Mouse (Mus musculus): ENCODE data around the gene Cyp4f14. TPM values are rescaled to one million over a fixed set of nuclear protein-coding genes. Genes with fewer than 3 reads are reported as not detected.
A peak's percentile ranks its signal among the peaks of the same experiment; 100 is the strongest.
"Not testable (repeated sequence)": the region's sequence is repeated elsewhere in the genome, so short reads cannot be mapped to it uniquely, and the experiment has no call there.

Cyp4f14 gene
- total RNA-seq, 4 experiments from 2014 or later, result 5.4 to 28.6 (median 14.3) TPM

- DNase-seq, result peak; percentile 85
These were observed 25.6 kb downstream of the Cyp4f14 start, which contains the start of gene Zfp870 for GRCm38 (mm10) chr17:32891239-32892180. Gene Zfp870, minus strand, starts transcription at chr17:32891642.

- DNase-seq, result no peak
These were observed 26.3 kb downstream of the Cyp4f14 start for GRCm38 (mm10) chr17:32890852-32891238.

GRCm38 (mm10) chr17:32889611-32890010 is 27.5 kb downstream of the Cyp4f14 start:
- no peak for DNase-seq

GRCm38 (mm10) chr17:32880320-32881218 is 36.6 kb downstream of the Cyp4f14 start:
- no peak for DNase-seq

GRCm38 (mm10) chr17:32878773-32879172 is 38.4 kb downstream of the Cyp4f14 start:
- DNase-seq, result no peak

- DNase-seq, result no peak
These were observed 39.5 kb downstream of the Cyp4f14 start for GRCm38 (mm10) chr17:32877471-32878171.

- DNase-seq, result no peak
These were observed 44.4 kb downstream of the Cyp4f14 start for GRCm38 (mm10) chr17:32872696-32873095.

- no peak for DNase-seq
These were observed 45.1 kb downstream of the Cyp4f14 start for GRCm38 (mm10) chr17:32872091-32872490.

- DNase-seq, result no peak
These were observed 45.7 kb downstream of the Cyp4f14 start for GRCm38 (mm10) chr17:32871483-32871882.

GRCm38 (mm10) chr17:32867266-32867665 is 49.9 kb downstream of the Cyp4f14 start:
- DNase-seq, result not testable (repeated sequence)

- not testable (repeated sequence) for DNase-seq
These were observed 60.4 kb downstream of the Cyp4f14 start for GRCm38 (mm10) chr17:32856713-32857112.

Other genes starting within 250 kb of the Cyp4f14 start
- 1 to 10 TPM; 3.2 to 7.5 (median 6.4) TPM for gene Cyp4f15, start 231.7 kb downstream of the Cyp4f14 start, total RNA-seq (2022)
- 10 to 100 TPM; 42.0 to 67.7 (median 61.5) TPM for gene Zfp871, start 129.1 kb downstream of the Cyp4f14 start, total RNA-seq (2022)
- gene Zfp811, start 107.4 kb downstream of the Cyp4f14 start, total RNA-seq (2022), result 1 to 10 TPM in 2 of 4 experiments, under 1 TPM in 2; 0.73 to 1.3 (median 1.00) TPM
- 10 to 100 TPM; 11.2 to 18.2 (median 14.1) TPM for gene Zfp799, start 87.1 kb downstream of the Cyp4f14 start, total RNA-seq (2022)
- 10 to 100 TPM in 3 of 4 experiments, 1 to 10 TPM in 1; 8.8 to 21.1 (median 12.5) TPM for gene Zfp870, start 25.7 kb downstream of the Cyp4f14 start, total RNA-seq (2022)
- 100 to 1,000 TPM in 2 of 4 experiments, 10 to 100 TPM in 2; 78.3 to 120 (median 96.1) TPM for gene Cyp4f13, start 30.1 kb upstream of the Cyp4f14 start, total RNA-seq (2022)
- 1 to 10 TPM; 3.5 to 8.0 (median 5.7) TPM for gene Zfp472, start 48.5 kb upstream of the Cyp4f14 start, total RNA-seq (2022)
- gene Zfp952, start 75.8 kb upstream of the Cyp4f14 start, total RNA-seq (2022), result 10 to 100 TPM in 2 of 4 experiments, 1 to 10 TPM in 2; 9.5 to 15.6 (median 12.6) TPM
- 10 to 100 TPM in 2 of 4 experiments, 1 to 10 TPM in 2; 8.8 to 13.5 (median 10.1) TPM for gene Zfp763, start 116.1 kb upstream of the Cyp4f14 start, total RNA-seq (2022)
- gene 4921501E09Rik, start 150.7 kb upstream of the Cyp4f14 start, total RNA-seq (2022), result not detected
- 10 to 100 TPM in 3 of 4 experiments, 1 to 10 TPM in 1; 8.9 to 15.0 (median 11.4) TPM for gene Zfp563, start 172.0 kb upstream of the Cyp4f14 start, total RNA-seq (2022)
- not detected for gene Morc2b, start 222.3 kb upstream of the Cyp4f14 start, total RNA-seq (2022)

Measured in adrenal gland, adult 8-10 months (tissue).